Mouse (Mus musculus) intestine, embryonic 14.5 days (tissue): Measurements from ENCODE around the gene Cryaa. TPM values are rescaled to one million over a fixed set of nuclear protein-coding genes. Genes with fewer than 3 reads are reported as not detected.

Experiments used
- ATAC-seq: fragments of 200-750 bp; cut with Nextera tagmentation; replicated peaks from 2 replicates; pipeline ENCODE4 v1.8.0; 2017; ENCODE audit warnings: low read depth, moderate number of reproducible peaks, moderate TSS enrichment, moderate library complexity; ENCODE audit not compliant: low FRiP score, low TSS enrichment
- DNase-seq: peaks from one replicate; pipeline ENCODE4 v3.0.0-alpha.2; 2018; ENCODE audit warnings: low spot score
- H3K27ac ChIP-seq: fragments of 300-500 bp; sonication (generic); 2 replicates; pipeline ENCODE4 v1.5.1; 2014; ENCODE audit warnings: low read depth, mild to moderate bottlenecking, control low read depth
- H3K27me3 ChIP-seq: fragments of 300-500 bp; sonication (generic); replicated peaks from 2 replicates; pipeline ENCODE4 v1.6.1; 2014; ENCODE audit warnings: low read length, control low read depth; ENCODE audit not compliant: control insufficient read depth, insufficient read depth
- H3K36me3 ChIP-seq: fragments of 300-500 bp; sonication (generic); 2 replicates; pipeline ENCODE4 v1.6.1; 2014; ENCODE audit warnings: low read length, control low read depth; ENCODE audit not compliant: control insufficient read depth, insufficient read depth
- H3K4me1 ChIP-seq: fragments of 300-500 bp; sonication (generic); replicated peaks from 2 replicates; pipeline ENCODE4 v1.6.1; 2014; ENCODE audit warnings: low read length, control low read depth, mixed read lengths; ENCODE audit not compliant: control insufficient read depth, insufficient read depth
- H3K4me2 ChIP-seq: fragments of 300-500 bp; sonication (generic); 2 replicates; pipeline ENCODE4 v1.6.1; 2014; ENCODE audit warnings: low read length
- H3K4me3 ChIP-seq: fragments of 300-500 bp; sonication (generic); 2 replicates; pipeline ENCODE4 v1.5.1; 2014; ENCODE audit warnings: low read depth, low read length, control low read depth, mixed read lengths
- H3K9ac ChIP-seq: fragments of 300-500 bp; sonication (generic); 2 replicates; pipeline ENCODE4 v1.6.1; 2014; ENCODE audit warnings: mild to moderate bottlenecking, low read length
- H3K9me3 ChIP-seq: fragments of 300-500 bp; sonication (generic); 2 replicates; pipeline ENCODE4 v1.6.1; 2016; ENCODE audit warnings: low read length, control low read depth; ENCODE audit not compliant: control insufficient read depth
- WGBS: fragments of 180-500 bp; shearing (Covaris S2); extraction: QIAGEN DNeasy Blood & Tissue Kit; methylation state at CpG from one replicate; pipeline ENCODE4 v1.1.7; 2014; 5-methylcytosine and 5-hydroxymethylcytosine counted together
- polyA plus RNA-seq: library from polyadenylated mRNA; unstranded; fragments of >200 nt; fragmentation: Nextera tagmentation; extraction: Ambion mirVana; gene quantifications from 2 replicates; pipeline ENCODE4 v1.2.1, GENCODE M21; 2014

Cryaa gene
- polyA plus RNA-seq = 0.13 and 0.14 TPM in 2 replicates

GRCm38 (mm10) chr17:31677507-31677906 is at the start of gene Cryaa:
Gene Cryaa (plus strand): TSS chr17:31677807.
- Histone ChIP-seq H3K4me3 (no peak within 1 kb of the TSS), H3K27me3 (no peaks in the 10 kb centered on the region; the same call in 1 of the 2 replicates), H3K36me3 (no peaks in the 10 kb centered on the region), H3K9me3 (no peaks in the 10 kb centered on the region), H3K9ac (no peak within 1 kb of the TSS), H3K27ac (no peak within 1 kb of the TSS), H3K4me2 (no peak within 1 kb of the TSS), H3K4me1 (no peaks in the 10 kb centered on the region)
- ATAC-seq (no peak), DNase-seq (no peak)
- WGBS = 74% methylated on average over 8 of the region's 8 CpGs

- Histone ChIP-seq H3K9me3 (no peaks in the 10 kb centered on the region), H3K27ac (no peak overlapping the region), H3K9ac (no peak overlapping the region), H3K36me3 (no peaks in the 10 kb centered on the region), H3K4me3 (no peak overlapping the region), H3K27me3 (no peaks in the 10 kb centered on the region), H3K4me1 (no peaks in the 10 kb centered on the region), H3K4me2 (no peak overlapping the region)
- DNase-seq = no peak
- ATAC-seq = no peak
- WGBS = 93% methylated on average over 2 of the region's 2 CpGs
These were observed 49.6 kb upstream of the Cryaa start for GRCm38 (mm10) chr17:31627961-31628360.

- H3K36me3 ChIP-seq = no peaks in the 10 kb centered on the region
- H3K9me3 ChIP-seq = no peaks in the 10 kb centered on the region
- H3K27ac ChIP-seq = no peak overlapping the region
- no peak overlapping the region for H3K4me2 ChIP-seq
- no peak for DNase-seq
- H3K4me1 ChIP-seq = peaks cover 2% of the 10 kb centered on the region
- no peak overlapping the region for H3K4me3 ChIP-seq
- H3K27me3 ChIP-seq = peaks cover 14% of the 10 kb centered on the region
- ATAC-seq = no peak
- no peak overlapping the region for H3K9ac ChIP-seq
- 77% methylated on average over 10 of the region's 10 CpGs for WGBS
These were observed 46.4 kb upstream of the Cryaa start for GRCm38 (mm10) chr17:31631081-31631800.

- Histone ChIP-seq H3K27ac (no peak overlapping the region), H3K4me2 (no peak overlapping the region), H3K4me3 (no peak overlapping the region), H3K27me3 (peaks cover 21% of the 10 kb centered on the region), H3K9ac (no peak overlapping the region), H3K4me1 (peaks cover 8% of the 10 kb centered on the region), H3K36me3 (no peaks in the 10 kb centered on the region), H3K9me3 (no peaks in the 10 kb centered on the region)
- WGBS = 79% methylated on average over 6 of the region's 6 CpGs
- no peak for ATAC-seq
- DNase-seq = no peak
These were observed 44.6 kb upstream of the Cryaa start for GRCm38 (mm10) chr17:31633007-31633406.

- Histone ChIP-seq H3K4me1 (peaks cover 8% of the 10 kb centered on the region), H3K9ac (no peak overlapping the region), H3K4me2 (no peak overlapping the region), H3K27ac (no peak overlapping the region), H3K4me3 (no peak overlapping the region), H3K27me3 (peaks cover 21% of the 10 kb centered on the region), H3K36me3 (no peaks in the 10 kb centered on the region), H3K9me3 (no peaks in the 10 kb centered on the region)
- ATAC-seq = no peak
- no peak for DNase-seq
- 79% methylated on average over 5 of the region's 5 CpGs for WGBS
These were observed 42.7 kb upstream of the Cryaa start for GRCm38 (mm10) chr17:31634896-31635295.

GRCm38 (mm10) chr17:31635781-31636180 is 41.8 kb upstream of the Cryaa start:
- ATAC-seq = no peak
- Histone ChIP-seq H3K27ac (no peak overlapping the region), H3K36me3 (no peaks in the 10 kb centered on the region), H3K9me3 (no peaks in the 10 kb centered on the region), H3K4me2 (no peak overlapping the region), H3K4me1 (peaks cover 8% of the 10 kb centered on the region), H3K9ac (no peak overlapping the region), H3K27me3 (peaks cover 21% of the 10 kb centered on the region), H3K4me3 (no peak overlapping the region)
- 58% methylated on average over 11 of the region's 11 CpGs for WGBS
- no peak for DNase-seq

- H3K9me3 ChIP-seq = no peaks in the 10 kb centered on the region
- peak; percentile 65 for DNase-seq
- peaks cover 21% of the 10 kb centered on the region for H3K27me3 ChIP-seq
- H3K4me2 ChIP-seq = peak overlapping the region; percentile 100
- H3K9ac ChIP-seq = peak overlapping the region; percentile 42; the same call in 1 of the 2 replicates
- 4% methylated on average over 45 of the region's 45 CpGs for WGBS
- no peaks in the 10 kb centered on the region for H3K36me3 ChIP-seq
- H3K27ac ChIP-seq = no peak overlapping the region
- H3K4me3 ChIP-seq = peak overlapping the region; percentile 48
- ATAC-seq = peak; percentile 36
- peaks cover 8% of the 10 kb centered on the region for H3K4me1 ChIP-seq
These were observed 41.2 kb upstream of the Cryaa start for GRCm38 (mm10) chr17:31636277-31636941.

GRCm38 (mm10) chr17:31636942-31637811 is 40.4 kb upstream of the Cryaa start, which contains the start of gene Cbs:
Gene Cbs (minus strand): TSS chr17:31637238.
- Histone ChIP-seq H3K4me1 (peaks cover 8% of the 10 kb centered on the region), H3K9ac (peak within 1 kb of the TSS; percentile 42; the same call in 1 of the 2 replicates), H3K27ac (no peak within 1 kb of the TSS), H3K4me2 (peak within 1 kb of the TSS; percentile 100), H3K36me3 (no peaks in the 10 kb centered on the region), H3K27me3 (peaks cover 21% of the 10 kb centered on the region), H3K4me3 (peak within 1 kb of the TSS; percentile 48), H3K9me3 (no peaks in the 10 kb centered on the region)
- 2% methylated on average over 59 of the region's 61 CpGs for WGBS
- DNase-seq (peak; percentile 85), ATAC-seq (peak; percentile 87)
